Mouse (Mus musculus): ENCODE results near the gene Rbms3. TPM values are rescaled to one million over a fixed set of nuclear protein-coding genes. Genes with fewer than 3 reads are reported as not detected.

Gene Rbms3
- polyA plus RNA-seq, 1 experiment from 2014 or later, result 48.9 TPM

GRCm38 (mm10) chr9:116880503-116880902 lies 749.2 kb downstream of the Rbms3 start:
- peak; percentile 60 for DNase-seq (ENCODE audit: low spot score)
- TF ChIP-seq EP300 (IDR thresholded peaks at IDR 0.05) (no peak), CTCF (IDR thresholded peaks at IDR 0.05) (no peak)

GRCm38 (mm10) chr9:116879600-116880457 lies 749.9 kb downstream of the Rbms3 start:
- Histone ChIP-seq H3K4me3 (ENCODE audit: low read depth, low read length) (no peak overlapping the region), H3K9ac (replicated peaks; ENCODE audit: low read depth) (no peak overlapping the region), H3K4me1 (ENCODE audit: insufficient read depth, low read depth, low read length) (no peaks in the 10 kb centered on the region), H3K27me3 (replicated peaks; ENCODE audit: insufficient read depth, low read length) (no peaks in the 10 kb centered on the region), H3K4me2 (replicated peaks; ENCODE audit: low read depth, low read length) (no peak overlapping the region), H3K36me3 (ENCODE audit: insufficient read depth, low read length) (no peaks in the 10 kb centered on the region), H3K9me3 (ENCODE audit: low read length) (no peaks in the 10 kb centered on the region), H3K27ac (ENCODE audit: low read length) (peak overlapping the region; percentile 29)
- TF ChIP-seq CTCF (IDR thresholded peaks at IDR 0.05) (no peak), EP300 (IDR thresholded peaks at IDR 0.05) (no peak)
- peak; percentile 9 for DNase-seq (ENCODE audit: low spot score)
- WGBS, result 65% methylated on average over 10 of the region's 10 CpGs
- ATAC-seq, result no peak; the same call in 1 of the 2 replicates

More at GRCm38 (mm10) chr9:116880503-116880902, 749.2 kb downstream of the Rbms3 start:
- 59% methylated on average over 4 of the region's 4 CpGs for WGBS
- no peaks in the 10 kb centered on the region for H3K36me3 ChIP-seq (ENCODE audit: insufficient read depth, low read length)
- H3K4me3 ChIP-seq (ENCODE audit: low read depth, low read length), result no peak overlapping the region
- peak overlapping the region; percentile 29 for H3K27ac ChIP-seq (ENCODE audit: low read length)
- H3K9me3 ChIP-seq (ENCODE audit: low read length), result no peaks in the 10 kb centered on the region
- H3K4me2 ChIP-seq (replicated peaks; ENCODE audit: low read depth, low read length), result no peak overlapping the region
- peak; percentile 76 for ATAC-seq
- no peak overlapping the region for H3K9ac ChIP-seq (replicated peaks; ENCODE audit: low read depth)
- H3K27me3 ChIP-seq (replicated peaks; ENCODE audit: insufficient read depth, low read length), result no peaks in the 10 kb centered on the region
- H3K4me1 ChIP-seq (ENCODE audit: insufficient read depth, low read depth, low read length), result no peaks in the 10 kb centered on the region

- 51% methylated on average over 3 of the region's 3 CpGs for WGBS
- no peak overlapping the region for H3K27ac ChIP-seq (ENCODE audit: low read length)
- TF ChIP-seq EP300 (IDR thresholded peaks at IDR 0.05), result no peak
- no peak for TF ChIP-seq CTCF (IDR thresholded peaks at IDR 0.05)
These were observed 752.9 kb downstream of the Rbms3 start for GRCm38 (mm10) chr9:116876786-116877185.

GRCm38 (mm10) chr9:116873976-116874320 lies 755.8 kb downstream of the Rbms3 start:
- TF ChIP-seq CTCF (IDR thresholded peaks at IDR 0.05), result no peak
- TF ChIP-seq EP300 (IDR thresholded peaks at IDR 0.05), result no peak
- ATAC-seq, result no peak

More at GRCm38 (mm10) chr9:116876786-116877185, 752.9 kb downstream of the Rbms3 start:
- no peak overlapping the region for H3K9ac ChIP-seq (replicated peaks; ENCODE audit: low read depth)
- no peaks in the 10 kb centered on the region for H3K36me3 ChIP-seq (ENCODE audit: insufficient read depth, low read length)
- no peaks in the 10 kb centered on the region for H3K27me3 ChIP-seq (replicated peaks; ENCODE audit: insufficient read depth, low read length)
- H3K4me1 ChIP-seq (ENCODE audit: insufficient read depth, low read depth, low read length), result 0 out of 2 replicates have a peak, but pooled peaks cover 4% of the 10 kb centered on the region
- ATAC-seq (no peak), DNase-seq (ENCODE audit: low spot score) (peak; percentile 21)
- H3K4me3 ChIP-seq (ENCODE audit: low read depth, low read length), result no peak overlapping the region
- no peaks in the 10 kb centered on the region for H3K9me3 ChIP-seq (ENCODE audit: low read length)
- H3K4me2 ChIP-seq (replicated peaks; ENCODE audit: low read depth, low read length), result no peak overlapping the region

GRCm38 (mm10) chr9:116873033-116873975 lies 756.4 kb downstream of the Rbms3 start:
- WGBS, result 13% methylated on average over 30 of the region's 30 CpGs
- 0 out of 2 replicates have a peak, but pooled peaks cover 4% of the 10 kb centered on the region for H3K4me1 ChIP-seq (ENCODE audit: insufficient read depth, low read depth, low read length)
- H3K4me3 ChIP-seq (ENCODE audit: low read depth, low read length), result no peak overlapping the region
- TF ChIP-seq CTCF (IDR thresholded peaks at IDR 0.05) (no peak), EP300 (IDR thresholded peaks at IDR 0.05) (peak; percentile 78)
- no peak overlapping the region for H3K9ac ChIP-seq (replicated peaks; ENCODE audit: low read depth)
- ATAC-seq, result peak; percentile 83
- no peaks in the 10 kb centered on the region for H3K9me3 ChIP-seq (ENCODE audit: low read length)
- no peaks in the 10 kb centered on the region for H3K36me3 ChIP-seq (ENCODE audit: insufficient read depth, low read length)
- H3K27ac ChIP-seq (ENCODE audit: low read length), result peak overlapping the region; percentile 73
- no peaks in the 10 kb centered on the region for H3K27me3 ChIP-seq (replicated peaks; ENCODE audit: insufficient read depth, low read length)
- H3K4me2 ChIP-seq (replicated peaks; ENCODE audit: low read depth, low read length), result peak overlapping the region; percentile 43
- peak; percentile 80 for DNase-seq (ENCODE audit: low spot score)

More at GRCm38 (mm10) chr9:116873976-116874320, 755.8 kb downstream of the Rbms3 start:
- 0 out of 2 replicates have a peak, but pooled peaks cover 4% of the 10 kb centered on the region for H3K4me1 ChIP-seq (ENCODE audit: insufficient read depth, low read depth, low read length)
- H3K4me3 ChIP-seq (ENCODE audit: low read depth, low read length), result no peak overlapping the region
- H3K36me3 ChIP-seq (ENCODE audit: insufficient read depth, low read length), result no peaks in the 10 kb centered on the region
- H3K27ac ChIP-seq (ENCODE audit: low read length), result peak overlapping the region; percentile 73; the same call in 1 of the 2 replicates
- 17% methylated on average over 2 of the region's 2 CpGs for WGBS
- no peaks in the 10 kb centered on the region for H3K27me3 ChIP-seq (replicated peaks; ENCODE audit: insufficient read depth, low read length)
- no peaks in the 10 kb centered on the region for H3K9me3 ChIP-seq (ENCODE audit: low read length)
- peak overlapping the region; percentile 43 for H3K4me2 ChIP-seq (replicated peaks; ENCODE audit: low read depth, low read length)
- DNase-seq (ENCODE audit: low spot score), result peak; percentile 41
- H3K9ac ChIP-seq (replicated peaks; ENCODE audit: low read depth), result no peak overlapping the region
